ENCODE assay signal across 14 mouse cellular contexts in the genomic region with DNA sequence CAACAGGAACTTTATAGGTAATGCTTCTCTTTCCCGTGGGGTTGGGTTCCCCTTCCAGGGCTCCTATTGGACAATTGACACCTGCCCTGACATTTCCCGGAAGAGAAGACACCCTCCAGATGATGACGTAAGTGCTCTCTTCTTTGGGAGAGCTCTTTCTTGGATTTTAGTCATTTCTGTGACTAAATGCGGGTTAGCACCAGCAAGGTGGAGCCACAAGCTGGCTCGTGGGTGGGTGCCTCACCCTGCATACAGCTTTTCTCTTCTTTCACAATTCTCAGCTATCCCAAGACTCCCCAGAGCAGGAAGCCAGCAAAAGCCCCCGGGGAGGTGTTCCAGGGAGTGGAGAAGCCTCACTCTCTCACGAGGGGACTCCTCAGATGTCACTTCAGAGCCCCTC.
"Had no signal": no experiment of that assay in that cellular context is flagged by ENCODE, and none has a peak within 500 bp of the region (broad histone marks: within the 10 kb centered on the region; RNA-seq: fewer than 3 reads in every experiment).

No protein-coding gene starts in this region.

- H3K9me3 ChIP-seq: midbrain, embryonic 13.5 days; midbrain, embryonic 15.5 days; neural tube, embryonic 12.5 days; stomach, embryonic 15.5 days had no signal

- H3K9ac ChIP-seq: liver, embryonic 14.5 days; lung, embryonic 14.5 days; midbrain, embryonic 13.5 days; midbrain, embryonic 15.5 days; neural tube, embryonic 12.5 days; stomach, embryonic 15.5 days had no signal

- H3K27me3 ChIP-seq: megakaryocyte, embryonic 14.5 days; midbrain, embryonic 13.5 days; midbrain, embryonic 15.5 days; neural tube, embryonic 12.5 days; stomach, embryonic 15.5 days had no signal

- H3K4me1 ChIP-seq: midbrain, embryonic 13.5 days; midbrain, embryonic 15.5 days; neural tube, embryonic 12.5 days; stomach, embryonic 15.5 days had no signal

- DNase-seq: lung, adult 18-20 months; lung, embryonic 14.5 days; lung, postnatal 10 days; thymus, adult 18-20 months; thymus, postnatal 14 days; thymus, postnatal 36 days had no signal

- H3K4me2 ChIP-seq: lung, embryonic 14.5 days; midbrain, embryonic 11.5 days; midbrain, embryonic 13.5 days; midbrain, embryonic 15.5 days; neural tube, embryonic 12.5 days; stomach, embryonic 15.5 days had no signal

- H3K4me3 ChIP-seq: megakaryocyte, embryonic 14.5 days; midbrain, embryonic 13.5 days; midbrain, embryonic 15.5 days; neural tube, embryonic 12.5 days; stomach, embryonic 15.5 days had no signal

- H3K27ac ChIP-seq: liver, embryonic 14.5 days; macrophage; midbrain, embryonic 13.5 days; midbrain, embryonic 15.5 days; neural tube, embryonic 12.5 days; stomach, embryonic 15.5 days had no signal
